Mouse (Mus musculus) testis, adult 2 months (tissue): ENCODE measurements at regions not wholly inside any gene's neighbourhood (a gene's known extent, or its start where the extent isn't known, plus 50 kb on each side); places are given as distances from the start of the nearest gene placed in this dataset.

Experiments
- H3K27ac ChIP-seq: fragments of 200-500 bp; 2 replicates; pipeline ENCODE4 v1.5.1; 2012; ENCODE audit warnings: low read depth, low read length; ENCODE audit not compliant: control insufficient read depth, insufficient read depth
- H3K27me3 ChIP-seq: fragments of 200-500 bp; 2 replicates; pipeline ENCODE4 v1.6.1; 2012; ENCODE audit warnings: mild to moderate bottlenecking, low read length, moderate library complexity; ENCODE audit not compliant: control insufficient read depth, insufficient read depth
- H3K36me3 ChIP-seq: fragments of 200-500 bp; 2 replicates; pipeline ENCODE4 v1.6.1; 2012; ENCODE audit warnings: mild to moderate bottlenecking, low read length; ENCODE audit not compliant: control insufficient read depth, insufficient read depth
- H3K4me1 ChIP-seq: fragments of 200-500 bp; 2 replicates; pipeline ENCODE4 v1.6.1; 2012; ENCODE audit warnings: low read length; ENCODE audit not compliant: control insufficient read depth, insufficient read depth
- H3K4me3 ChIP-seq: fragments of 200-500 bp; 2 replicates; pipeline ENCODE4 v1.5.1; 2012; ENCODE audit warnings: low read depth, mild to moderate bottlenecking, low read length, moderate library complexity, mixed read lengths; ENCODE audit not compliant: control insufficient read depth
- CTCF ChIP-seq: fragments of 200-500 bp; IDR thresholded peaks from 2 replicates; pipeline ENCODE4 v1.5.1; 2012; ENCODE audit warnings: low read depth, mild to moderate bottlenecking, inconsistent platforms, low read length, moderate library complexity; ENCODE audit not compliant: control insufficient read depth, insufficient read depth, insufficient replicate concordance
- POLR2A ChIP-seq: fragments of 200-500 bp; IDR thresholded peaks from 2 replicates; pipeline ENCODE4 v1.6.1; 2012; ENCODE audit warnings: low read depth, mild to moderate bottlenecking, inconsistent platforms, low read length, moderate library complexity; ENCODE audit not compliant: control insufficient read depth

DNA sequence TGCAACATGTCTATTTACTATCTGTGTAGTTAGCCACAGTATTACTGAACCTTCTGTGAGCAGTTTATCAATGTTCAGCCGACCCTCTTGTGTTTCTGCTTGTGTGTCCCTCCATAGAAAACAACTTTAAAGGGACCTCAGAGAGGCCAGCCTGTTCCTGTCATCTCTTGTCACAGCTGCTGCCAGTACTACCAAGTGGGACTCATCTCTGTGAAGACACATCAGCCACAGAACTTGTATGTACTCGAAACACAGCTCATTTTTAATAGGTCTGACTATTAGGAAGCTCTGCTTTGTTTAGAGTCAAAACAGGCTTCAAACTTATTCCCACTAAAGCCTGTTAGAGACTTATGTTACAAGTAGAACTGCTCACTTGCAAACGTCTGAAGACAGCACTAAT lies 549.1 kb upstream of the Camk1g start:
- Histone ChIP-seq H3K4me1 (no peaks in the 10 kb centered on the region), H3K4me3 (no peak overlapping the region), H3K27ac (no peak overlapping the region), H3K27me3 (no peaks in the 10 kb centered on the region), H3K36me3 (no peaks in the 10 kb centered on the region)
- TF ChIP-seq CTCF (no peak), POLR2A (no peak)

DNA sequence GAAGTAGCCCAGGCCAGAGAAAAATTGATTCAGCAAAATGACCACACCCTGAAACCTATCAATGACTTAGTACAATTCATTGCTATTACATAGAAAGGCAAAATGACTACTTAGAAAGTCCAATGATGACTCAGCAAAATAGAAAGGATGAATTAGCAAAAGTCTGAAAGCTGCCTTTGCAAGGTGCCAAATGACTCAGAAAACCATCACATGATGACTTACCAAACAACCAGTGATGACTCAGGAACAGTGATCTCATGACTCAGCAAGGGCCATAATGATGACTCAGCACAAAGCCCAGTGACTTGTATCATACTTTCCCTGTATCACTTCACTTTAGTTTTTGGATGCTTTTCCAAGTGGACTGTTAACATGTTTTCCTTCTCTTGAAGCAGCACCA lies 535.6 kb upstream of the Camk1g start:
- Histone ChIP-seq H3K27ac (no peak overlapping the region), H3K4me1 (no peaks in the 10 kb centered on the region)
- TF ChIP-seq CTCF (no peak), POLR2A (no peak)

DNA sequence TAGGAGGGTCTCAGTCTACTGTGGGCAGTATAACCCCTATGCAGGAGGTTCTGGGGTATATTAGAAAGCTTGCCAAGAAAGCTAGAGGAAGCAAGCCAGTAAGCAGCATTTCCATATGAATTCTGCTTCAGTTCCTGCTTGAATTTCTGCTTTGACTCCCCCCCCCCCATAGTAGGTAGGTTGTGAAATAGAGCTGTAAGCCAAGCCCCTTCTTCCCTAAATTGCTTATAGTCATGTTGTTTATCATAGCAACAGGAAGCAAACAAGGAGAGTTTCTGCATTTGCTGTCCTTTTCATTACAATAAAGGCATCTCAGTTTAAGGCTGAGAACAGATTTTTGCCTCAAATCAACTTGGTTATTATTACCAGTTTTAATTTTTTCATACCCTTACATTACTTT lies 524.0 kb upstream of the Camk1g start:
- Histone ChIP-seq H3K4me1 (no peaks in the 10 kb centered on the region), H3K27me3 (no peaks in the 10 kb centered on the region), H3K4me3 (no peak overlapping the region), H3K27ac (no peak overlapping the region), H3K36me3 (no peaks in the 10 kb centered on the region)
- TF ChIP-seq CTCF (no peak), POLR2A (no peak)

More for the DNA sequence above, 535.6 kb upstream of the Camk1g start:
- no peaks in the 10 kb centered on the region for H3K27me3 ChIP-seq
- H3K4me3 ChIP-seq = no peak overlapping the region
- no peaks in the 10 kb centered on the region for H3K36me3 ChIP-seq

DNA sequence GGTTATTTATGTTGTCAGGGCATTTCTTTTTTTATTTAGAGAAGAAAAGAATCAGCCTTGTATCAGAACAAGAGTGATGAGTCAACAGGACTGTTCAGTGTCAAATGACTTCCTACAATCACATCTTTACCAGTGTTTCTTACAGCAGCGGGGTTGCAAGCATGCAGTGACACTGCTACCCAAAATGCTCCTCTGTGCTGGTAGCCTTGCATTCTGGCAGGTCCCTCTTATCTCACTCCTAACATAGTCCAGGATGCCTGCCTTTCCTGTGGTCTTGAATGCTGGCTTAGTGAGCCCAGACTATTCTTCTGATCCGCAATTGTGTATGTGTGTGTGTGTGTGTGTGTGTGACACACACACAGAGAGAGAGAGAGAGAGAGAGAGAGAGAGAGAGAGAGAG lies 506.4 kb upstream of the Camk1g start:
- TF ChIP-seq CTCF = no peak
- Histone ChIP-seq H3K36me3 (no peaks in the 10 kb centered on the region), H3K4me3 (no peak overlapping the region), H3K27ac (no peak overlapping the region), H3K4me1 (no peaks in the 10 kb centered on the region), H3K27me3 (no peaks in the 10 kb centered on the region)

DNA sequence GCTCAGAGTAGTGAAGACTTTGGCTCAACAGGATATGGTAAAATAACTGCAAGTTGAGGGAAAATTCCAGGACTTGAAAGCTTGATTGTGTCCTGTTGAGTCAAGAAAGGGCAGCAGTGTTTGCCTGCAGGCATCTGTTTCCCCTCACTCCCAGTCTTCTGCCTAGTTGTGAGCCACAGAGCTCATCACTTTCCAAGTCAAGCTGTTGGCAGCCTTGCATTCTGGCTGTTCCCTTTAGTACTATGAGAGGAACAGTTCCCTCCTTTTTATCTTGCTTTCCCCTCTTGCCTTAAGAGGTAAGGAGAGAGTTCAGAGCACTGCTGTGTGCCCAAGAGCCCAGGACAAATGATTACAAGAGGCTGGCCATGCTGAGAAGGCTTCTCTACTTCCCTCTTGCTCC lies 506.0 kb upstream of the Camk1g start:
- Histone ChIP-seq H3K27ac (no peak overlapping the region), H3K27me3 (no peaks in the 10 kb centered on the region), H3K4me3 (no peak overlapping the region), H3K36me3 (no peaks in the 10 kb centered on the region), H3K4me1 (no peaks in the 10 kb centered on the region)
- TF ChIP-seq CTCF (no peak), POLR2A (no peak)

DNA sequence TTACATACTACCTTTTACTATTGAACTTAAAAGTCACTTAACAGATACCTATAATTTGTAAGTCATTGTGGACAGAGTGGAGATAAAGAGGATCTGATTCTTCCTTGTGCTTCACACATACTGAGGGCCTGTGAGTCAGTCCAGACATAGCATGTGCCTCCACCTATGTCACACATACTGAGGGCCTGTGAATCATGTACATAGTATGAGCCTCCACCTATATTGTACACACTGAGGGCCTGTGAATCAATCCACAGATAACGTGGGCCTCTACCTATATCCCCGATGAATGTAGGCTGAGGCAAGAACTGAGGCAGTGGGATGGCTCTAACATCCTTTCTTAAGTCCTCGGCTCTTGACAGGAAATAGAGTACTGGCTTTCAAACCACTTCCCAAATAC lies 505.2 kb upstream of the Camk1g start:
- no peaks in the 10 kb centered on the region for H3K4me1 ChIP-seq

DNA sequence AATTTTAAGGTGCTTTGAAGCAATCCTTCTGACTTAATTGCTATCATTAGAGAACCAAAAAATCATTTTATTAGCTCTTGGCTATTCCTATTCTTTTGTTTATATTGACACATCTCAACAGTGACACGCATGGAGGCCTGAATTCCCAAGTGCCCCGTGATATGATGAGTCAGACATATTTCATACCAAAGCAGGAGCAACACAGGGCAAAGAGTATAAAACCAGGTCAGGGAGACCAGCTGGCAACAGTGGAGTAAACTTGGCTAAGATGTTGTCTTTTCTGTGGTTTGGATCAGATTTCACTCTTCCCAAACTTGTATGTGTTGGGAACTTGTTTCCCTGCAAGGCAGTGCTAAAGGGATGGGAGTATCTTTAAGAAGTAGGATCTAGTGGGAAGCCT lies 500.6 kb upstream of the Camk1g start:
- Histone ChIP-seq H3K4me3 (no peak overlapping the region), H3K27me3 (no peaks in the 10 kb centered on the region), H3K27ac (no peak overlapping the region), H3K36me3 (no peaks in the 10 kb centered on the region), H3K4me1 (no peaks in the 10 kb centered on the region)
- no peak for TF ChIP-seq CTCF
- TF ChIP-seq POLR2A = no peak

More for the DNA sequence above, 505.2 kb upstream of the Camk1g start:
- TF ChIP-seq CTCF = no peak
- Histone ChIP-seq H3K36me3 (no peaks in the 10 kb centered on the region), H3K4me3 (no peak overlapping the region), H3K27ac (no peak overlapping the region), H3K27me3 (no peaks in the 10 kb centered on the region)

DNA sequence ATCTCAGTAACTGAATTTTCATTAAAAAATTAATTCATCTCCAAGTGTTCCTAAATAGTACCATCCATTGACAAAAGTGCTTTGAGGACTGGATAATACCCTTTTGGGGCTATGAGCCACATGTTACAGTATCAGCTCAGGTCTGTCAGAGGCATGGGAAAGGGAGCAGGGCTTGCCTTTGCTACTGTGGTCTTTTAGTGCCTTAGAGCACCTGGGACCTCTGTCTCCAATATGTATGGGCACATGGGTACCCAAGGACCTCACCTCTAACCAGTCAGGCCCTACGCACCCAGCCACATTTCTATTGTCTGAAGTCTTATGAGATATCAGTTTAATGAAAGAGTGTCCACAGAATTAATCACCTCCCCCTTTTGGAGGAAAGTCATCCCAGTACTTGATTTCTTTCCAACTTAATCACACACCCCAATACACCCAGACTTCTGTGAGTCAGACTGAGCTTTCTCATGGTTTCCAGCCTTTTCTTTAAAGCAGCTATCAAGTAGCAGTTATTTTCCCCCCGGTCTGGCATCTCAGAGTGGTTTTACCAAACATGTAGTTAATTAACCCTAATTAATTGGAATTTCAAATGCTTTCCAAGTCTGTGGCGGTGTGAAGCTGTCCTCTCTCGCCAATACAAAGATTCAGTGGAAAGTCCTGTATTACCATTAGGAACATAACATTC lies 498.7 kb upstream of the Camk1g start:
- Histone ChIP-seq H3K27me3 (no peaks in the 10 kb centered on the region), H3K4me1 (no peaks in the 10 kb centered on the region)
- TF ChIP-seq CTCF (no peak), POLR2A (no peak)

More for the DNA sequence above, 498.7 kb upstream of the Camk1g start:
- Histone ChIP-seq H3K27ac (no peak overlapping the region), H3K36me3 (no peaks in the 10 kb centered on the region), H3K4me3 (no peak overlapping the region)
